Mouse (Mus musculus): ENCODE measurements around the gene Hs3st1. TPM values are rescaled to one million over a fixed set of nuclear protein-coding genes. Genes with fewer than 3 reads are reported as not detected.

The Hs3st1 gene
- polyA plus RNA-seq, 1 experiment from 2014 or later = 0.75 TPM

DNA sequence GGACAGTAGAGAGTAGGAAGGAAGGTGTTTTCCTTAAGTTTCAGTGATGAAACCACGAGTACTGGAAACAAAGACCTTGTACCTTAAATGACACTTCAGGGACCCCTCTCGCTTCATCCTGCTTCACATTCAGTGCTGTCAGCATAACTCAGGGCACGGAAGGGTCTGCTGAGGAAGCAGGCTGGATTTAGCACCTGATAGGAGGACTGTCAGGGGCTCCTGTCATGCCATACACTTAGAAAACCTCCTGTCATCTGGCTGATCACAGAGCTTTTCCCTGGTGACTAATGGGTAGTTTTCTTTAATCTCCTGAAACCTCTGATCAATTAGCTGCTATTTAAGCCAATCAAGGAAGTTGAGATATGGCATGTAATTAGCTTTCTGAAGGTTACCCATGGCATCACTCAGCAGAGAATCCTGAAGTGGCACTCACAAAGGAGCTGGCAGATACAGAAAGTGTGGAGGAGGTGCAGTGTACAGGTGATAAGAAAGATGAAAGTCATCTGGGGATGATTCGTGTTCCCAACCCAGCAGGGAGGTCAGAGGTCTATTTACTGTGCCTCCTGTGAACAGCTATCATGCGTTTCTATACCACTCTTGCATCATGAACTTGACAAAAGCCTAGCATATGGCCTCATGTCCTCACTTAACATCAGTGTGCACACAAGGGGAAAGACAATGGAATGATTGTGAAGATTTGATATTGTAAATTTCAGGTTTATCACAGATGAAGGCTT is 22.1 kb downstream of the Hs3st1 start:
- ATAC-seq (no peak), DNase-seq (no peak)
- TF ChIP-seq CTCF (IDR thresholded peaks at IDR 0.05; ENCODE audit: low read depth) (no peak), EP300 (IDR thresholded peaks at IDR 0.05; ENCODE audit: low read depth) (no peak)
- 41% methylated on average over 5 of the region's 5 CpGs for WGBS (ENCODE audit: insufficient replicate concordance)
- Histone ChIP-seq H3K4me2 (ENCODE audit: low read depth, low read length) (no peak overlapping the region), H3K27me3 (ENCODE audit: insufficient read depth, low read length) (no peaks in the 10 kb centered on the region), H3K4me1 (ENCODE audit: insufficient read depth) (no peaks in the 10 kb centered on the region), H3K36me3 (replicated peaks; ENCODE audit: insufficient read depth, low read length) (no peaks in the 10 kb centered on the region), H3K27ac (ENCODE audit: low read depth) (no peak overlapping the region), H3K9me3 (ENCODE audit: low read length) (no peaks in the 10 kb centered on the region), H3K4me3 (ENCODE audit: low read depth, low read length) (no peak overlapping the region), H3K9ac (replicated peaks) (no peak overlapping the region)

DNA sequence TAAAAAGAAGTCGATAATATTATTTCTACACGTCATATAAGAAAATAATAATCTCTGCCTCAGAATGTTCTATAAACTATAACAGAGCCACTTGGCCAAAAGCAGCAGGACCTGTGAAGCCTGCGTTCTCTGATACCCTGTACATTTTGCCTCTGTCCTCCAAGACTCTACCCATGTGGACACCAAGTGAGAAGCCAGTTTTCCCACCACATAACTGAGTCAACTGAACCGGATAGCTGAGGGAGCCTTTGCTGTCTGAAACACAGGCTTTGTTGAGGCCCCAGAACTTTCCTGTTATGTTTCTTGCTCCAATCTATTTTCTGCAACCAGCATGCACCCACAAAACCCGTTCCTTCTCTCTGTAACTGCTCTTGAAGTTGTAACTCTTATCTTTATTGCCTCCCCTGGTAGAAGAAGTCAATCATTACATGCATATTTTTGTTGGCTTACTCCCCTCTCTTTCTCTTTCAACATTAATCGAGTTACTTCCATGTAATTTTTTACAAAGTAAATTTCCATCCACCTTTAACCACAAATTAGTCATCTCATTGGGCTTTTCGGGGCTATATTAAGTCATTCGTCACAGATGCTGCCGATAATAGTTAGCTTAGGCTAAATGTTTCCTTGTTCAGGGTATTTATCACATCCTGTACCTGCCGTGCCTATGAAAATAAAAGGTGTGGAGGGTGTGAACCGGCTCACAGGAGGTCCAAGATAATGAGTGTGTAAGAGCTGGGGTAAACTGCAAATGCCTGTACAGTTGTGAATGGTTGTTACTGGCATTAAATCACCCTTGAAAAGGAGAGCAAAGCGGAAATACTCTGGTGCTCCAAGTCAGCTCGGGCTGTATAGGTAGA is 39.4 kb downstream of the Hs3st1 start:
- H3K4me1 ChIP-seq (ENCODE audit: insufficient read depth) = no peaks in the 10 kb centered on the region
- no peak overlapping the region for H3K4me3 ChIP-seq (ENCODE audit: low read depth, low read length)
- DNase-seq = no peak
- no peaks in the 10 kb centered on the region for H3K36me3 ChIP-seq (replicated peaks; ENCODE audit: insufficient read depth, low read length)
- H3K27ac ChIP-seq (ENCODE audit: low read depth) = no peak overlapping the region
- no peaks in the 10 kb centered on the region for H3K9me3 ChIP-seq (ENCODE audit: low read length)
- H3K27me3 ChIP-seq (ENCODE audit: insufficient read depth, low read length) = no peaks in the 10 kb centered on the region
- ATAC-seq = no peak
- 66% methylated on average over 13 of the region's 13 CpGs for WGBS (ENCODE audit: insufficient replicate concordance)
- no peak overlapping the region for H3K9ac ChIP-seq (replicated peaks)
- no peak overlapping the region for H3K4me2 ChIP-seq (ENCODE audit: low read depth, low read length)
- TF ChIP-seq EP300 (IDR thresholded peaks at IDR 0.05; ENCODE audit: low read depth) (no peak), CTCF (IDR thresholded peaks at IDR 0.05; ENCODE audit: low read depth) (no peak)

DNA sequence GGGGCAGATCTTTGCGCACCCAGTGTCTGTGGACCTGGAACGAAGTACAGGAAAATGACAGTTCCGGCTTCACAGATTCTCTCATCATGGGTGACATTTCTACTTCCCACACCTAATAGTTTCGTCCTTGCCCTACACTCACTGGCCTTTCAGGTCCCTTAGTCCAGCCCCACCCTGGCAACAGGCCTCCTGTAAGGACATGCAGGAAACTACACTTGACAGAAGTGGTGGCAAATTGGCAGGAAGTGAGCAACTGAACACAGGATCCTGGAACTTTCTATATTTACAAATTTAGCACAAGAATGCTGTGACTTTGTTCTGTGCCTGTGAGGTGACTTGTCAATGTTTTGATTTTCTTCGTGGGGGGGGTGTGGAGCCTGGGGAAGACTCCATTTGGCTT is 40.1 kb downstream of the Hs3st1 start:
- H3K4me1 ChIP-seq (ENCODE audit: insufficient read depth) = no peaks in the 10 kb centered on the region
- DNase-seq (no peak), ATAC-seq (no peak)
- no peak overlapping the region for H3K4me2 ChIP-seq (ENCODE audit: low read depth, low read length)
- WGBS (ENCODE audit: insufficient replicate concordance) = 51% methylated on average over 5 of the region's 5 CpGs
- TF ChIP-seq EP300 (IDR thresholded peaks at IDR 0.05; ENCODE audit: low read depth) (no peak), CTCF (IDR thresholded peaks at IDR 0.05; ENCODE audit: low read depth) (no peak)
- H3K9ac ChIP-seq (replicated peaks) = no peak overlapping the region
- H3K36me3 ChIP-seq (replicated peaks; ENCODE audit: insufficient read depth, low read length) = no peaks in the 10 kb centered on the region
- H3K27me3 ChIP-seq (ENCODE audit: insufficient read depth, low read length) = no peaks in the 10 kb centered on the region
- no peaks in the 10 kb centered on the region for H3K9me3 ChIP-seq (ENCODE audit: low read length)
- no peak overlapping the region for H3K27ac ChIP-seq (ENCODE audit: low read depth)
- H3K4me3 ChIP-seq (ENCODE audit: low read depth, low read length) = no peak overlapping the region

DNA sequence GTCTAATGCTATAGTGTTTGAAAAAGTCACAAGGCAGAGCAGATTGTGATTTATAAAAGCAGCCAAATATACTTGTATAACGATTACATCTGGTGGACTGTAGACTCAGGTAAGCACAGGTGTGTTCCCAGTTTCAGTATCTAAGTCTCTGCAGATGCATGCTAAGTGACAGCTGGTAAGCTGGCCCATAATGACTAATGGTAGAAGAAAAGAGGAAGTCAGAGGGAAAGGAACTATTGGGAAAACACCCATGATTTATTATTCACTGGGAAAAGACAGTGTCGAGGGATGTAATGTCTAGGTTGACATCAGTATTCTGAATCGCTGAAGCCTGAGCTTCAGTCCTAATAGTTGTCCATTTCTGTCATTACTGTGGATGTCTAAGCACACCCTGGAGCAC is 49.7 kb downstream of the Hs3st1 start:
- Histone ChIP-seq H3K9me3 (ENCODE audit: low read length) (no peaks in the 10 kb centered on the region), H3K27me3 (ENCODE audit: insufficient read depth, low read length) (no peaks in the 10 kb centered on the region), H3K4me1 (ENCODE audit: insufficient read depth) (no peaks in the 10 kb centered on the region), H3K9ac (replicated peaks) (no peak overlapping the region), H3K4me3 (ENCODE audit: low read depth, low read length) (no peak overlapping the region), H3K4me2 (ENCODE audit: low read depth, low read length) (no peak overlapping the region), H3K36me3 (replicated peaks; ENCODE audit: insufficient read depth, low read length) (no peaks in the 10 kb centered on the region), H3K27ac (ENCODE audit: low read depth) (no peak overlapping the region)
- WGBS (ENCODE audit: insufficient replicate concordance) = 45% methylated on average over 3 of the region's 3 CpGs
- ATAC-seq (no peak), DNase-seq (no peak)
- TF ChIP-seq CTCF (IDR thresholded peaks at IDR 0.05; ENCODE audit: low read depth) (no peak), EP300 (IDR thresholded peaks at IDR 0.05; ENCODE audit: low read depth) (no peak)

DNA sequence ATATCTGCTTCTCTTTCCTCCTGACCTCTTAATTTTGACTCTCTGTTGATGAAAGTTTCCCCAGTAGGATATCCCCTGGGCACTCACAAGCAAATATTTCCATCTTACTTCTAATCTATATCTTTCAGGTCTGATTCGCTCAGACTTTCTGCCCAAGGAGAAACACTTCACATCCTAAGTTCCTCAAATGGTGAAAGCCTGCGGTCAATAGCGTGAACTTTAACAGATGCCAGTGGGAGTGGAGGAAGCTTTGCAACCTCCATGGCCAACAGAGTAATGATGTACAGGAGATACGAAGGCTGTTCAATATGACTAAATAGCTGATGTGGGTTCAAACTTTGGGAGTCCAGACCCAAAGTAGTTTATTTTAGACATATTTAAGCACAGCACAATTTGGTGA is 94.4 kb downstream of the Hs3st1 start:
- WGBS (ENCODE audit: insufficient replicate concordance) = 73% methylated on average over 4 of the region's 4 CpGs
- no peak for ATAC-seq
- Histone ChIP-seq H3K27me3 (ENCODE audit: insufficient read depth, low read length) (no peaks in the 10 kb centered on the region), H3K4me1 (ENCODE audit: insufficient read depth) (no peaks in the 10 kb centered on the region), H3K9me3 (ENCODE audit: low read length) (no peaks in the 10 kb centered on the region), H3K4me3 (ENCODE audit: low read depth, low read length) (no peak overlapping the region), H3K4me2 (ENCODE audit: low read depth, low read length) (no peak overlapping the region), H3K9ac (replicated peaks) (no peak overlapping the region), H3K27ac (ENCODE audit: low read depth) (no peak overlapping the region), H3K36me3 (replicated peaks; ENCODE audit: insufficient read depth, low read length) (no peaks in the 10 kb centered on the region)
- DNase-seq = no peak
- no peak for TF ChIP-seq EP300 (IDR thresholded peaks at IDR 0.05; ENCODE audit: low read depth)
- no peak for TF ChIP-seq CTCF (IDR thresholded peaks at IDR 0.05; ENCODE audit: low read depth)

DNA sequence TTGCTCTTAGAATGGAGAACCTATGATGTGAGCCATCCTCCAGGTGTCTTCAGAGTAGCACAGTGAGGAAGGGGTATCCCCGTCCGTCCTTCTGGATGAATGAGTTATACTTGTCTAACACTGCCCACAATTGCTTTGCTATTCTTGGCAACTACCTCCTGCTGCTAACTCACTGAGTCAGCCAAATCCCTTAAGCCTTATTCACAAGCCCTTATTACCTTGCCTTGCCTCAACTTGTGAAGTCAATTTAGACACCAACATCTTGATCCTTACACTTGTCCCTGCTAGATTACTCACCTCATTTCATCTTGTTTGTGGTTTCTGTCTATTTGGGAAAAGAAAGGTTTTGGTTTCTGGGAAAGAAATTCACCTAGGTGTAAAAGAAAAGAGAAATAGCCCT is 95.9 kb downstream of the Hs3st1 start:
- no peak overlapping the region for H3K27ac ChIP-seq (ENCODE audit: low read depth)
- H3K4me1 ChIP-seq (ENCODE audit: insufficient read depth) = no peaks in the 10 kb centered on the region
- TF ChIP-seq EP300 (IDR thresholded peaks at IDR 0.05; ENCODE audit: low read depth) (no peak), CTCF (IDR thresholded peaks at IDR 0.05; ENCODE audit: low read depth) (no peak)
- H3K4me3 ChIP-seq (ENCODE audit: low read depth, low read length) = no peak overlapping the region
- no peak overlapping the region for H3K4me2 ChIP-seq (ENCODE audit: low read depth, low read length)
- no peaks in the 10 kb centered on the region for H3K27me3 ChIP-seq (ENCODE audit: insufficient read depth, low read length)
- H3K36me3 ChIP-seq (replicated peaks; ENCODE audit: insufficient read depth, low read length) = no peaks in the 10 kb centered on the region
- no peak overlapping the region for H3K9ac ChIP-seq (replicated peaks)
- DNase-seq (no peak), ATAC-seq (no peak)
- H3K9me3 ChIP-seq (ENCODE audit: low read length) = no peaks in the 10 kb centered on the region
- WGBS (ENCODE audit: insufficient replicate concordance) = 78% methylated on average over 2 of the region's 2 CpGs
